Mouse (Mus musculus) myocyte (in vitro differentiated cells): ENCODE measurements around the gene Dennd5b. TPM values are rescaled to one million over a fixed set of nuclear protein-coding genes. Genes with fewer than 3 reads are reported as not detected.

ENCODE experiments used
- H3K27me3 ChIP-seq: one replicate; pipeline ENCODE4 v1.6.1; 2011; ENCODE audit not compliant: control insufficient read depth, insufficient read depth, insufficient read length
- H3K36me3 ChIP-seq: one replicate; pipeline ENCODE4 v1.6.1; 2011; ENCODE audit not compliant: control insufficient read depth, insufficient read depth
- H3K4me2 ChIP-seq: one replicate; pipeline ENCODE4 v1.6.1; 2011; ENCODE audit warnings: low read depth, control low read depth
- H3K4me3 ChIP-seq: one replicate; pipeline ENCODE4 v1.5.1; 2011; ENCODE audit warnings: mild to moderate bottlenecking, control low read depth, moderate library complexity
- H3K79me2 ChIP-seq: one replicate; pipeline ENCODE4 v1.6.1; 2011; ENCODE audit not compliant: control insufficient read depth, insufficient read depth
- H3ac ChIP-seq: one replicate; pipeline ENCODE4 v1.6.1; 2011; ENCODE audit not compliant: control insufficient read depth, insufficient read length
- CEBPB ChIP-seq: IDR thresholded peaks from 2 replicates; pipeline ENCODE4 v1.6.1; 2011; ENCODE audit warnings: mild to moderate bottlenecking, moderate library complexity; ENCODE audit not compliant: poor library complexity, insufficient read depth, severe bottlenecking
- E2F4 ChIP-seq: IDR thresholded peaks from one replicate; pipeline ENCODE4 v1.6.1; 2011; ENCODE audit warnings: mild to moderate bottlenecking, control low read depth, moderate library complexity; ENCODE audit not compliant: insufficient read depth
- MAX ChIP-seq: IDR thresholded peaks from one replicate; pipeline ENCODE4 v1.6.1; 2011; ENCODE audit warnings: low read depth, mild to moderate bottlenecking, control low read depth
- MYOD1 ChIP-seq, 3 experiments: IDR thresholded peaks; one replicate each; pipeline ENCODE4 v1.6.1; 2011; ENCODE audit warnings: control low read depth in 2 of 3, low read depth in 2 of 3, mild to moderate bottlenecking in 2 of 3, moderate library complexity in 1 of 3; ENCODE audit not compliant: insufficient read length in 2 of 3, control insufficient read depth in 1 of 3
- MYOG ChIP-seq, 3 experiments: IDR thresholded peaks; one replicate each; pipeline ENCODE4 v1.6.1; 2011; ENCODE audit warnings: control low read depth in 2 of 3, low read depth in 2 of 3, mild to moderate bottlenecking in 2 of 3; ENCODE audit not compliant: insufficient read length in 2 of 3, control insufficient read depth in 1 of 3, insufficient read depth in 1 of 3
- POLR2A ChIP-seq: IDR thresholded peaks from one replicate; pipeline ENCODE4 v1.6.1; 2011; ENCODE audit warnings: low read depth, mild to moderate bottlenecking, control low read depth, moderate library complexity; ENCODE audit not compliant: insufficient read length
- POLR2AphosphoS2 ChIP-seq: IDR thresholded peaks from one replicate; pipeline ENCODE4 v1.6.1; 2011; ENCODE audit warnings: low read depth, control low read depth; ENCODE audit not compliant: insufficient read length
- REST ChIP-seq: IDR thresholded peaks from one replicate; pipeline ENCODE4 v1.6.1; 2011; ENCODE audit warnings: mild to moderate bottlenecking, control low read depth, moderate library complexity; ENCODE audit not compliant: insufficient read depth, insufficient read length
- SRF ChIP-seq: IDR thresholded peaks from one replicate; pipeline ENCODE4 v1.6.1; 2011; ENCODE audit warnings: low read depth; ENCODE audit not compliant: control insufficient read depth, insufficient read length
- TCF12 ChIP-seq: IDR thresholded peaks from one replicate; pipeline ENCODE4 v1.6.1; 2011; ENCODE audit warnings: mild to moderate bottlenecking, control low read depth; ENCODE audit not compliant: poor library complexity, insufficient read depth, severe bottlenecking
- TCF3 ChIP-seq: IDR thresholded peaks from one replicate; pipeline ENCODE4 v1.6.1; 2011; ENCODE audit warnings: low read depth, control low read depth; ENCODE audit not compliant: insufficient read length
- USF1 ChIP-seq: IDR thresholded peaks from one replicate; pipeline ENCODE4 v1.6.1; 2011; ENCODE audit warnings: low read depth, mild to moderate bottlenecking, control low read depth, moderate library complexity
- polyA plus RNA-seq: library from polyadenylated mRNA; unstranded; fragments of >200 nt; fragmentation: generic; extraction: Trizol; gene quantifications from one replicate; pipeline ENCODE4 v1.2.1, GENCODE M21; 2012; ENCODE audit warnings: missing spikeins

Gene Dennd5b
- polyA plus RNA-seq, 1 experiment: 3.1 TPM

DNA sequence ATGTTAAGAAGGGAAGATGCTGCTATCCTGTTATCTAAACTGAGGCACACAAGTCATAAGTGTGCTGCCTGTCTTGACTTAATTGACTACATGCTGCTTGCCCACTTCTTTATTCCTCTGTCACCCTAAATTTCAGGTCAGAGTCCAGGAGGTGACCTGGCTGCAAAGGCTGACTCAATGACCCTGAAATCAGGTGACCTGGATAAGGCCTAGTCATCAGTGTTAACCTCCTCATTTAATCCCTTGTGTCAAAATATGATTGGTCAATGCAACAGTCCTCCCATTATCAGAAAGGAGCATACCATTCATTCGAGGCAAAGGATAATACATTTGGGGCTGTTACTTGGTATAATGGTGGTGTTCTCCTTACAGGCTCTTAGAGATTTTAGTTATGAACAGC is 38.0 kb upstream of the Dennd5b start, which contains the start of gene Etfbkmt:
Gene Etfbkmt (plus strand): TSS at position 379 of the 400 bp plus-strand sequence.
- H3K27me3 ChIP-seq: no peaks in the 10 kb centered on the region
- H3K36me3 ChIP-seq: no peaks in the 10 kb centered on the region
- H3K4me3 ChIP-seq: peak within 1 kb of the TSS; percentile 38
- H3ac ChIP-seq: no peak within 1 kb of the TSS
- peaks cover 9% of the 10 kb centered on the region for H3K79me2 ChIP-seq
- TF ChIP-seq USF1 (no peak), POLR2A (no peak), MYOG (IDR thresholded peaks at IDR 0.05; ENCODE audit: control insufficient read depth in 1 of 3, insufficient read depth in 1 of 3, insufficient read length in 2 of 3, low read depth in 2 of 3) (no peak)
- H3K4me2 ChIP-seq: no peak within 1 kb of the TSS

DNA sequence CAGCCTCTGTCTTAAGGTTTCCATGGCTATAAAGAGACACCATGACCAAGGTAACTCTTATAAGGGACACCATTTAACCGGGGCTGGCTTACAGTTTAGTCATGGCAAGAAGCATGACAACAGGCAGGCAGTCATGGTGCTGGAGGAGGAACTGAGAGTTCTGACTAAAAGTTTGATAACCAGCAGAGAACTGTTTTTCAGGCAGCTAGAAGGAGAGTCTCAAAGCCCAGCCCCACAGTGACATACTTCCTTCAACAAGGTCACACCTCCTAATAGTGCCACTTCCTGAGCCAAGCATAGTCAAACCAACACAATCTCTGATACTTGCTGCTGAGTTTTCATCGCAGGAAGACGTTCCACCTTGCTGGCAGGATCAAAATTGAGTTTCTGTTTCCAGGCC is 37.5 kb upstream of the Dennd5b start:
- Histone ChIP-seq H3K79me2 (peaks cover 9% of the 10 kb centered on the region), H3K4me3 (no peak overlapping the region), H3K36me3 (no peaks in the 10 kb centered on the region), H3K27me3 (no peaks in the 10 kb centered on the region), H3K4me2 (no peak overlapping the region), H3ac (no peak overlapping the region)
- TF ChIP-seq E2F4 (no peak), USF1 (no peak), POLR2AphosphoS2 (no peak)

DNA sequence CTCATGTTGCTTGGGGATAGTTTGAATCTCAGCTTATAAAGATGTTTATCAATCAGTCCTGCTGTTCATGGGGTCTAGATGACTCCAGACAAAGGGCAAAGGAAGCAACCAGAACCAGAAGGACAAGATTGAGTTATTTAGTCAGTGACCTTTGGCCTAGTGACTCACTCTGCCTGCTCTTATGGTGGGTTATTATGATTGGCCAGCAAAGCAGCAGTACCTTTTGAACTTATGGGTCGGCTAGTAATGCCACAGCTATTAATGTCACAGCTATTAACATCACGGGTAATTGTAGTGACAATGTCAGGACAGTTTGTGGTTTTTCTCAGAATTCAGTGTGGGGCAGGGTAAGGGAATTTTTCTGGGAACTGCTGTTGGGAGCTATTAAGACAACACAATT is 36.5 kb upstream of the Dennd5b start:
- Histone ChIP-seq H3K79me2 (peaks cover 9% of the 10 kb centered on the region), H3ac (no peak overlapping the region), H3K36me3 (no peaks in the 10 kb centered on the region), H3K4me3 (no peak overlapping the region), H3K27me3 (no peaks in the 10 kb centered on the region), H3K4me2 (no peak overlapping the region)
- no peak for TF ChIP-seq REST
- no peak for TF ChIP-seq MYOG (IDR thresholded peaks at IDR 0.05; ENCODE audit: control insufficient read depth in 1 of 3, insufficient read depth in 1 of 3, insufficient read length in 2 of 3, low read depth in 2 of 3)
- TF ChIP-seq POLR2A: no peak
- TF ChIP-seq SRF: no peak
- no peak for TF ChIP-seq TCF12
- no peak for TF ChIP-seq E2F4
- TF ChIP-seq TCF3: no peak
- TF ChIP-seq POLR2AphosphoS2: no peak
- no peak for TF ChIP-seq MAX
- no peak for TF ChIP-seq CEBPB
- TF ChIP-seq USF1: no peak
- no peak for TF ChIP-seq MYOD1 (IDR thresholded peaks at IDR 0.05; ENCODE audit: control insufficient read depth in 1 of 3, insufficient read length in 2 of 3, low read depth in 2 of 3)

DNA sequence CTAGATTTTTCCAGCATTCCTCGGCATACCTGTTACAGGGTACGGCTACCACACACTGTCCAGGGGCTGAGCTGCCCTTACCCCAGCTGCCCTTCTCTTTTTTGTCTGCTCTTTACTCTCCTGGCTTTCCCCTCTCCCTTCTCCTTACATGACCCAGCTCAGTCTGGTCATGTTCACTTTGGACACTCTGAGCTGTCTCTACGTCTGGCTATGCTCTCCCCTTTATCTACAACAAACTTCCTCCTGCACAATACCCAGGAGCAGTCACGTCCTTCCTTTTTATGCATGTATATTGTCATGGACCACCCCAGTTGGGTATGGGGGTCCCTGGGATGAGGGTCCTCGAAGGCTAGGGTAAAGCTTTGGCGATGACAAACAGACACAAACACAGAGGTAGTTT is 34.2 kb upstream of the Dennd5b start:
- no peak overlapping the region for H3K4me3 ChIP-seq
- H3ac ChIP-seq: no peak overlapping the region
- TF ChIP-seq REST: no peak
- H3K79me2 ChIP-seq: no peaks in the 10 kb centered on the region
- no peak overlapping the region for H3K4me2 ChIP-seq
- no peaks in the 10 kb centered on the region for H3K36me3 ChIP-seq
- H3K27me3 ChIP-seq: no peaks in the 10 kb centered on the region

DNA sequence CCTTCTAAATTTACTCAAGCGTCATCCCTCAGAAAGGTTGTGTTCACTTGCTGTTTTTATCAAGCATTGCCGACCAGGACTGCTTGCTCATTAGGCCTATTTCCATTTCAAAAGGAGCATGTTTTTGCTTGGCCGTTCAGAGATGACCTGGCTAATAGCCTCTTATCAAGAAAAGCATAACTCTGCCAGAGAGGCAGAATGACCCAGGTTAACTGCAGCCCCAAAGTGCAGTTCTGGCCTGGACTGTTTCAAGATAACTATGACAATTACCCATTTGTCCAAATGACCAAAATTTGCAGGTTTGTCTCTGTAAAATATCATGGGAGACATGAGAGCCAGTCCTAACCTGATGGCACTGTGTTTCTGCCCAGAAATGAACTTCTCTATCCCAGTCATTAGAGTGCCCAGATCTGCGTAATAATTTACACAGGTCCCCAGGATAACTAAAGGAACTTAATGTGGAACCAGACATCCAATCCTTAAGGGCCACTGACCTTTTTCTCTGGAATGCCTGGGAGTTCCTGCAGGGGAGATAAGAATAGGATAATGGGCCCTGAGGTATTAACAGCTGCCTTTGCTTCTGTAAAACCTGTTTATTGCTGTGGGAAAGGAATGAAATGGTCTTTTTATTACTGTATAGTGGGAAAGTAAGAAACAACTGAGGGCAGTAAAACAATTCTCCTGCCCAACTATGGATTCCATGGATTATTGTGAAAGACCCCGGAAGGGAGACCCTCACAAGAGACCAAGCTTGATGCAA is 33.1 kb upstream of the Dennd5b start:
- Histone ChIP-seq H3K79me2 (no peaks in the 10 kb centered on the region), H3ac (no peak overlapping the region), H3K4me3 (no peak overlapping the region), H3K4me2 (peak overlapping the region; percentile 52), H3K27me3 (no peaks in the 10 kb centered on the region), H3K36me3 (no peaks in the 10 kb centered on the region)
- TF ChIP-seq E2F4: no peak
- no peak for TF ChIP-seq TCF3
- peak in 1 of 3 experiments; percentile 71 for TF ChIP-seq MYOG (IDR thresholded peaks at IDR 0.05; ENCODE audit: control insufficient read depth in 1 of 3, insufficient read depth in 1 of 3, insufficient read length in 2 of 3, low read depth in 2 of 3)

DNA sequence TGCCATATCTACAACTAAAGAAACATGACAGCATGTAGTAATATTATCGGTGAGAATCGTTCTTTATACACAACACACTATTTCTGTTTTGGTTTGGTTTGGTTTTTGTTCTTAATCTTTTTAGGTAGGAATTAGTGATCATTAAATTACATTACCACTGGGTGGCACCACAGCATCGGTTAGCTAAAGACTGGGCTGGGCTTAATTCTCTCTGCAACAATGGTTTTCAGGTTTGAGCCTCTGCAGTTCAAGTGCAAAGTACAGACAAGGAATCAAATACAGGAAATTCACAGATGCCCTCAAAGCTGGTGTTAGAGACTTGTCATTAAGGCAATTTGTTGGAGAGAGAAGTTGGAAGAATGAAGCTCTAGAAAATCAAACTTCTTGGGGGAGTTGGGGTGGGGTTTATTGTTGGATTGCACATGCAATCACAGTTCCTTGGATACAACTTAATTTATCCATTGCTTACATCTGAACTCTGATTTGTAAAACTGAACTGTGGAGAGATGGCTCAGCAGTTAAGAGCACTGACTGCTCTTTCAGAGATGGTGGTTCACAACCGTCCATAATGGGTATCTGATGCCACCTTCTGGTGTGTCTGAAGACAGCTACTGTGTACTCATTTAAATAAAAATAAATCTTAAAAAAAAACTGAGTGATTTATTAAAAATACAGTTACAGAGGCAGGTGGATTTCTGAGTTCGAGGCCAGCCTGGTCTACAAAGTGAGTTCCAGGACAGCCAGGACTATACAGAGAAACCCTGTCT is 31.0 kb upstream of the Dennd5b start:
- H3K36me3 ChIP-seq: no peaks in the 10 kb centered on the region
- H3K4me3 ChIP-seq: no peak overlapping the region
- no peak overlapping the region for H3K4me2 ChIP-seq
- no peak overlapping the region for H3ac ChIP-seq
- H3K27me3 ChIP-seq: no peaks in the 10 kb centered on the region
- TF ChIP-seq MAX (no peak), POLR2AphosphoS2 (no peak), REST (no peak), MYOD1 (IDR thresholded peaks at IDR 0.05; ENCODE audit: control insufficient read depth in 1 of 3, insufficient read length in 2 of 3, low read depth in 2 of 3) (no peak), POLR2A (no peak), CEBPB (no peak), SRF (no peak)
- H3K79me2 ChIP-seq: no peaks in the 10 kb centered on the region
